Mouse (Mus musculus) gastrocnemius, postnatal 36 days (tissue): ENCODE measurements around the gene Parp8. TPM values are rescaled to one million over a fixed set of nuclear protein-coding genes. Genes with fewer than 3 reads are reported as not detected.

ENCODE experiments used
- DNase-seq, 2 experiments: peaks; one replicate each; pipeline ENCODE4 v3.0.0; 2022
- intact Hi-C: fragments of 180-260 bp; cut with DNase I; formaldehyde crosslinking; loops from one replicate; pipeline ENCODE4 v1.15.1; 2025
- total RNA-seq, 2 experiments: library from RNA; stranded (reverse); gene quantifications; 2 replicates each; pipeline ENCODE4 v1.2.3; 2021

The Parp8 gene
- total RNA-seq, 2 experiments from 2014 or later = 12.3 to 14.3 TPM

DNA sequence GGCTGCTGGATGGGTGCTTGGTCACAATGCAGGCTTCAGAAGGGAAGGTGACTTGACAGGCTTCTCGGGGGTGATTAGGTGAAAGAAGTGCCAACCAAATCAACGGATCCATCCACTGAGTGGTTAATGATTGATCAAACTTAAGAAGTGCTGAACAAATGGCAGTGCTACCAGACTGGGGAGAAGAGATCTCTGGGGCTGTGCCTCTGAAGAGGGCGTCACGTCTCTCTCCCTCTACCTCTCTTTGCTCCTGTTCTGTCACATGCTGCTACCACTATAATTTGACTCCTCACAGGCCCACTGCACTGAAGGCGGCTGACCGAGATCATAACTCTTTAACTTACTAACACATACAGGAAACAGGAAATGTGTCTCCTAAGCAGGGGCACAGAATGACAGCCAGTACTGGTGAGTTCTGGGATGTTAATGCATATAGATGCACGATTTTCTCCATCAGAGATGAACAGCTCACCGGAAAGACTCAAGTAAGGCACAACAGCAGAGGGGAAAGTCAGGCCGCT is 140.9 kb downstream of the Parp8 start:
- DNase-seq = no peak
- intact Hi-C loops = no loop called here

DNA sequence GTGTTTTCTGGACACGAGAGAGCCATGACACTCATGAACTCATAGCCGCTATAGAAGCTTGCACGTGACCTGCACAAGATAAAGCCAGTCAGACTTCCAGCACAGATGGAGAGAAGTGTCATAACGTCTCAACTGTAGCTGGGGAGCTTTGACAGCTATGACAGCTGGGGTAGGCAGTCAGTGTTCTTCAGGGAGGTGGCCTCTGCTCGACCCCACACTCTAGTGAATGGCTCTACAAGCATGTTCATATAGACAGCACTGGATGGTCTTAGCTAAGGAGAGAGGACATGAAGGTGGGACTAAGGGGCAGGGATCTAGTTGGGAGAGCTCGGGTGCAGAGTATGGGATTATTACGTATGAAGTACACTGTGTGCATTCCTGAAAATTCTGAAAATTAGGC is 143.1 kb downstream of the Parp8 start:
- intact Hi-C loops = no loop called here
- DNase-seq = no peak

DNA sequence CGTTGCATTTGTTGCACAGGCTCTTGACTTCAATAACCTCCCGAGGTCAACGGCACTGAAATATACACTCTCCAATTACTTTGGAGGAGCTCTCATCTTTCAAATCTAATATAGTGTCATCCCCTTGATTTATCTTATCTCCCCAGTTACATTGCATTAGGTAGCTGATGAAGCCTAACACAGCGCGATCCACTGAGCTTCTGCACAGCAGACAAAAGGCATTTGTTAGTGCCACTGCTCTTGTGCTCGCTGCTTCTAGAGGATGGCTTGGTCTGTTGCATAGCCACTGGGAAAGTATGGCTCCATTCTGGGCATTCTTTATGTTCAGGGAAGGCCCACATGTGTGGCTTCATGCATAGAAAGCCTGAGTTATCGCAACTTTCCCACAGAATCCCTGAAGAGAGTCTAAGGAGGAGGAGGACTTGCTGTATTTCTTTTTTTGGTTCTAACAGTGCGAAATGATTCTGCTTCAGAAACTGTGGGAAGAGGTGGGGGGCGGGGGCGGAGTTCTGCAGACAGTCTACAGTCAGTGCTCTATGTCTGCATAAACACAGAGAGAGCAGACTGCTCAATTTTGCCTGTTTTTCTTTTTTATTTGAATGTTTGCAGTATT is 145.7 kb downstream of the Parp8 start:
- no peak for DNase-seq
- intact Hi-C loops = no loop called here

DNA sequence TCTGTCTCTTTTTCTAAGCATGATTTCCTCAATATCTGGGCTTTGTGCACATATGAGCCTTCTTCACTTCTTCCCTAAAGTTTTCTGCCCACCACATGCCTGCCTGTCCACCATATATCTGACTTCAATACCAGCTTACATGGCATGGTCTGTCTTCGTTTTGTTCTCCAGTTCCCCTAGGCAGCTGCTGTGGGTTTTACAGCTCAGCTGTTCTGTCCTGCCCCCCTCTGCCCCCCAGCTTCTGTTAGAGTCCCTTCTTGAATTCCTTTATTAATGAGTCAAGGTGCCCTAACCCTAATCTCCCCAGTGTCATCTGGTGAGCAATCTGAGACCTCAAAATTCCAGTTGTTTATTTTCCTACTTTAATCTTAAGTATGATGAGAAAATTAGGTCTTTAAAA is 155.1 kb downstream of the Parp8 start:
- no peak for DNase-seq
- intact Hi-C loops = no loop called here

DNA sequence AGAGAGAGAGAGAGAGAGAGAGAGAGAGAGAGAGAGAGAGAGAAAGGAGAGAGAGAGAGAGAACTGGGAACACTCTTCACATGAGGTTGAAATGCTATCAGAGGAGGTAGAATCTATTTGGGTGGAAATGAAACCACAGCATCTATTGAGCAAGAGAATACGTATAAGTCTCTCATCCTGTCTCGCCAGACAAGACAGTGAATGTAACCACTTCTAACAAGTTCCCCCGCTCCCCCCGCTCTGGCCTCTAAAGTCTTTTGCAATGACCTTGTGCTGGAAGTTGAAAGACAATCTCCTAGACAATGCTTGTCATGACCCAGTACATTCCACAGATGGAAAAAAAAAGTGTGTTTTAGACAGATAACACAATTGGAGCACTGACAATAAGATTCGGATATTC is 181.4 kb downstream of the Parp8 start:
- no peak for DNase-seq
- intact Hi-C loops = no loop called here

DNA sequence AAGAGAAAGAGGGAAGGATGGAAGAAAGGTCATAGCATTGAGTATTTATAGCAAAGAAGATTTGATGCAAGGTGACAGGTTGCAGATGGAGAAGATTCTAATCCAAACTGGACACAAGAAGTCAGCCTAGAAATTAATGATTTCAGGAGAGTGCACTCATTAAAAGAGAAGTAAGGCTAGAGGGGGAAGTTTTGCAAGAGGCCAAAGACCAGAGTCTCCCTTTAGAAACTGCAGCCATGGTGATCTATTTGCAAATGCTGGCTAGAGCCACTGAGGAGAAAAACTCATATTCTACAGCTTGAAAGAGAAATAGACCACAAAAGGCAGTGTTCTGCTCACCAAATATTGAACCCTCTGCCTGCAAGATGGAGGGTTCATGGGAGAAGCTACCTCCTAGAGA is 194.4 kb downstream of the Parp8 start:
- no peak for DNase-seq
- intact Hi-C loops = no loop called here

DNA sequence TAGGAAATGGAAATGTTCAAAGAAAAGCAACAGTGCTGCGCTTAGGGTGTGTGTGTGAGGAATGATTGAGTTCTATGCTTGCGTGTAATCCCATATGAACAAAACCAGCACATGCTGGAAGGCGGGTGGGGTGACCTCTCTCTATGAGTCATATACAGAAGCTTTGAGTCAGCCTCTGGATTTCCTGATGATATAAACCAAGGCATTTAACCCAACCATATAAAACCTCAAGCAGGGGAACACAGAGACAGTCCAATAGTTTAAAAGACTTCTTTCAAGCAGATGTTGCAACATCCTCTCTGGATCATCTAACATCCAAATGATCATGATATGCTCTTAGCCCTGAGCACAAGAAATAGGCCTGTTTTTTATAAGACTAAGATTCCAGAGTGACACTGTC is 196.3 kb downstream of the Parp8 start:
- no peak for DNase-seq
- intact Hi-C loops = no loop called here

DNA sequence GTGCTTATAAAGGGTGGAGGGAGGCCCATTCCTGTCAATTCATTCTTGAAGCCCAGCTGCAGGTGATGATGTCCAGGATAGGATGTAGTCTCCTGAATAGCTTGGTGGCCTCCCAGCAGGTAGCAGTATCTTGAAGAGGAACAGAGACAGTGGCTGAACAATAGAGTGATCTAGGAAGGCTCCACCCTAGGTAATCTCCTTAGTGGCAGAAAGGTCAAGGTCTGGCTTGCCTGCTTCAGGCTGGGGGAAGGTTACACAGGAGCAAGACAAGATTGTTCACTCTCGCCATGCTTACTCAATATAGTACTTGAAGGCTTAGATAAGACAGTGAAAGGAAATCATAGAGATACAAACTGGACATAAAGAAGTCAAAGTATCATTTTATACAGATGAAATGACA is 213.9 kb downstream of the Parp8 start:
- DNase-seq = no peak
- intact Hi-C loops = no loop called here

Other genes with a start within 250 kb of the Parp8 start
- gene Emb, start 183.0 kb upstream of the Parp8 start, total RNA-seq = 10 to 100 TPM in 1 of 2 experiments, 1 to 10 TPM in 1; 8.0 to 11.1 TPM
- not detected for gene Gm17509, start 195.5 kb upstream of the Parp8 start, total RNA-seq